Mouse (Mus musculus): ENCODE results near the gene Ranbp17. TPM values are rescaled to one million over a fixed set of nuclear protein-coding genes. Genes with fewer than 3 reads are reported as not detected.

Gene Ranbp17
- polyA plus RNA-seq, 1 experiment from 2014 or later = 1.1 TPM

DNA sequence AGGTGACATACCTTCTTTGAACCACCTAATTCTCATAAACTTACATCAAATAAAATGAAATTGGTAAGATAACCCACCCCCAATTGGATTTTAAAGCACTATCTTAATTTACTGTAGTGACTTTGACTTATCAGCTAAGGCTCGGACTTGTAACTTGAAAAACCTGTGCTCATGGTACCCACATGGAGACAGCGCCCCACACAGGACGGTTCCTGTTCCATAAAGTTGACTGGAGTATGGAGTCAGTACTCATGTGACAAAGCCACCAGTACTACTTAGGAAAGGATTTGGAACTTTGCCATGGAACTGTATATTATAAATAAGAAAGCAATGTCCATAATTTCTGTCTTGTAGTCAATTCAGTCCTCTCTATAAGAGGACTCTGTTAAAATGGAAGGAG, 177.9 kb downstream of the Ranbp17 start:
- no peaks in the 10 kb centered on the region for H3K27me3 ChIP-seq (ENCODE audit: insufficient read depth, low read length)
- TF ChIP-seq CTCF (IDR thresholded peaks at IDR 0.05; ENCODE audit: low read depth) (no peak), EP300 (IDR thresholded peaks at IDR 0.05; ENCODE audit: low read depth) (no peak)
- H3K9me3 ChIP-seq (ENCODE audit: low read length) = no peaks in the 10 kb centered on the region
- ATAC-seq (no peak), DNase-seq (no peak)
- no peak overlapping the region for H3K4me3 ChIP-seq (ENCODE audit: low read depth, low read length)
- H3K36me3 ChIP-seq (replicated peaks; ENCODE audit: insufficient read depth, low read length) = no peaks in the 10 kb centered on the region
- no peak overlapping the region for H3K27ac ChIP-seq (ENCODE audit: low read depth)
- H3K4me2 ChIP-seq (ENCODE audit: low read depth, low read length) = no peak overlapping the region
- 82% methylated on average over 3 of the region's 3 CpGs for WGBS (ENCODE audit: insufficient replicate concordance)
- H3K9ac ChIP-seq (replicated peaks) = no peak overlapping the region
- H3K4me1 ChIP-seq (ENCODE audit: insufficient read depth) = no peaks in the 10 kb centered on the region

DNA sequence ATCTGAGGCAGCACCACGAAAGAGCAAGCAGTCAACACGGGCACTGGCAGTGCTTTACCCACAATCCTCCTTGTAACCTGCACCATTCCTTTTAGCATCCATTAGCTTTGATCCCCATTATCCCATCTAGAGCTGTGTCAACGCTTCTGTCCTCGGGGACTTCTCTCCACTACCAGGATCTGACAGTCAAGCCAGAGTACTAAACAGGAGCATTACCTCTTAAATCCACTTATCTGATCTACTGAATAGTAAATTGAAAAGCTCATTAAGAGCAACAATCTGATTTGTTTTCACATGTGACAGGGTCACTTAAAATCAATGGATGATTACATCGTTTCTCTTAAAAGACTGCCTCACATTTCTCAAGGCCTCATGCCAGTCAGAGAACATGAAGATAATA, 181.4 kb downstream of the Ranbp17 start:
- TF ChIP-seq EP300 (IDR thresholded peaks at IDR 0.05; ENCODE audit: low read depth) (no peak), CTCF (IDR thresholded peaks at IDR 0.05; ENCODE audit: low read depth) (no peak)
- Histone ChIP-seq H3K4me1 (ENCODE audit: insufficient read depth) (no peaks in the 10 kb centered on the region), H3K9ac (replicated peaks) (no peak overlapping the region), H3K27me3 (ENCODE audit: insufficient read depth, low read length) (no peaks in the 10 kb centered on the region), H3K4me2 (ENCODE audit: low read depth, low read length) (no peak overlapping the region), H3K27ac (ENCODE audit: low read depth) (no peak overlapping the region), H3K4me3 (ENCODE audit: low read depth, low read length) (no peak overlapping the region), H3K9me3 (ENCODE audit: low read length) (no peaks in the 10 kb centered on the region), H3K36me3 (replicated peaks; ENCODE audit: insufficient read depth, low read length) (no peaks in the 10 kb centered on the region)
- DNase-seq (no peak), ATAC-seq (no peak)
- 57% methylated on average over 5 of the region's 5 CpGs for WGBS (ENCODE audit: insufficient replicate concordance)

DNA sequence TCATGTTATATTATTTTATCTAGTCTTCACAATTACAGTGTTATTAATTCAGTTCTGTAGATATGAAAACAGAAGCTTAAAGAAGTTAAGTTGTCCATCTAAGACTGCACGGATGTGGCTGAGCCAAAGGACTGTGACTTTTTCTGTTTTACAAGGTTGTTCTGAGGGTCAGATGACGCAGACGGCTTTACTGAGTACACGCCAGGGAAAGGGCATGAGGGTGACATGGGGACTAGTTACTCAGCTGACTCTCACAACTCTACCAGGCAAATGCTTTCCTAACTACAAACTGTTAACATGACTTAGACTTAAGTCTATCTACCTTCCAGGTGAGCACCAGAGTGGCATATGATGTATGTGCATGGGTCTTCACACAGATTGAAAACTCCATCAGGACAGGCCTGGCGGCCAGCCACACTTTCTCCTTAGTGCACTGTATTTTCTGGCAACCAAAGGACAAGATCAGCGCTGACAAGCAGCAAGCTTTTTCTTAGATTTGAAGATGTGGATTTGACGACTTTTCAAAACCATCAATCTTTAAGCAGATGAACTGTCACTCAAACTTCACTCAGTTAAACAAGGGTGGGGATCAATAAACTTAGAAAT, 194.4 kb downstream of the Ranbp17 start:
- no peak overlapping the region for H3K4me3 ChIP-seq (ENCODE audit: low read depth, low read length)
- ATAC-seq (no peak), DNase-seq (no peak)
- no peak for TF ChIP-seq EP300 (IDR thresholded peaks at IDR 0.05; ENCODE audit: low read depth)
- TF ChIP-seq CTCF (IDR thresholded peaks at IDR 0.05; ENCODE audit: low read depth) = no peak
- no peaks in the 10 kb centered on the region for H3K9me3 ChIP-seq (ENCODE audit: low read length)
- no peaks in the 10 kb centered on the region for H3K36me3 ChIP-seq (replicated peaks; ENCODE audit: insufficient read depth, low read length)
- no peaks in the 10 kb centered on the region for H3K4me1 ChIP-seq (ENCODE audit: insufficient read depth)
- H3K4me2 ChIP-seq (ENCODE audit: low read depth, low read length) = no peak overlapping the region
- no peaks in the 10 kb centered on the region for H3K27me3 ChIP-seq (ENCODE audit: insufficient read depth, low read length)
- no peak overlapping the region for H3K9ac ChIP-seq (replicated peaks)
- WGBS (ENCODE audit: insufficient replicate concordance) = 78% methylated on average over 7 of the region's 7 CpGs
- no peak overlapping the region for H3K27ac ChIP-seq (ENCODE audit: low read depth)

- H3K4me3 ChIP-seq (ENCODE audit: low read depth, low read length) = no peak overlapping the region
- H3K4me2 ChIP-seq (ENCODE audit: low read depth, low read length) = no peak overlapping the region
- H3K27ac ChIP-seq (ENCODE audit: low read depth) = no peak overlapping the region
- no peak for DNase-seq
- 77% methylated on average over 4 of the region's 4 CpGs for WGBS (ENCODE audit: insufficient replicate concordance)
- no peak overlapping the region for H3K9ac ChIP-seq (replicated peaks)
- H3K27me3 ChIP-seq (ENCODE audit: insufficient read depth, low read length) = no peaks in the 10 kb centered on the region
- ATAC-seq = no peak
- no peak for TF ChIP-seq CTCF (IDR thresholded peaks at IDR 0.05; ENCODE audit: low read depth)
- no peak for TF ChIP-seq EP300 (IDR thresholded peaks at IDR 0.05; ENCODE audit: low read depth)
- no peaks in the 10 kb centered on the region for H3K4me1 ChIP-seq (ENCODE audit: insufficient read depth)
- no peaks in the 10 kb centered on the region for H3K9me3 ChIP-seq (ENCODE audit: low read length)
- H3K36me3 ChIP-seq (replicated peaks; ENCODE audit: insufficient read depth, low read length) = no peaks in the 10 kb centered on the region
These were observed 204.0 kb downstream of the Ranbp17 start for GRCm38 (mm10) chr11:33309566-33309965.

DNA sequence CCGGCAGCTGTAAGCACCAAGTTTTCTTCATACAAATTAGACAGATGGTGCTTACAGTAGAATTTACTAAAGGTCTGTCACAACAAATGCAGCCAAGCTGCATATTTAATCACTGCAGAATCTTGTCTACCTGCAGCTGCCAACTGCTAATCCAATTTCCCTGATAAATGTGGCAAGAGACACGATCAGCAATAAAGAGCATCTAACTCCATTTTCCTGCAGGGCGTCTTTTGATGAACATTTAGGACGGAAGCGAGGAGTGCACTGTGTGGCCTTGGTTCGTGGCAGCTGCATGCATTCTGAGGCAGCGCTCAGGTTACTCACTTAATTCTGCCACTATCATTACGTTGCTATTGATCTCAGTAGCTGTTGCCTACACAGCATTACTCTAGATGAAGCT, 212.7 kb downstream of the Ranbp17 start:
- Histone ChIP-seq H3K9me3 (ENCODE audit: low read length) (no peaks in the 10 kb centered on the region), H3K36me3 (replicated peaks; ENCODE audit: insufficient read depth, low read length) (no peaks in the 10 kb centered on the region), H3K9ac (replicated peaks) (no peak overlapping the region), H3K4me2 (ENCODE audit: low read depth, low read length) (no peak overlapping the region), H3K27ac (ENCODE audit: low read depth) (no peak overlapping the region), H3K27me3 (ENCODE audit: insufficient read depth, low read length) (no peaks in the 10 kb centered on the region), H3K4me1 (ENCODE audit: insufficient read depth) (no peaks in the 10 kb centered on the region), H3K4me3 (ENCODE audit: low read depth, low read length) (no peak overlapping the region)
- TF ChIP-seq CTCF (IDR thresholded peaks at IDR 0.05; ENCODE audit: low read depth) (no peak), EP300 (IDR thresholded peaks at IDR 0.05; ENCODE audit: low read depth) (no peak)
- DNase-seq = no peak
- no peak for ATAC-seq
- WGBS (ENCODE audit: insufficient replicate concordance) = 82% methylated on average over 8 of the region's 8 CpGs

GRCm38 (mm10) chr11:33299371-33299770, 214.2 kb downstream of the Ranbp17 start:
- Histone ChIP-seq H3K27ac (ENCODE audit: low read depth) (no peak overlapping the region), H3K4me3 (ENCODE audit: low read depth, low read length) (no peak overlapping the region), H3K9me3 (ENCODE audit: low read length) (no peaks in the 10 kb centered on the region), H3K4me2 (ENCODE audit: low read depth, low read length) (no peak overlapping the region), H3K36me3 (replicated peaks; ENCODE audit: insufficient read depth, low read length) (no peaks in the 10 kb centered on the region), H3K27me3 (ENCODE audit: insufficient read depth, low read length) (no peaks in the 10 kb centered on the region), H3K4me1 (ENCODE audit: insufficient read depth) (no peaks in the 10 kb centered on the region), H3K9ac (replicated peaks) (no peak overlapping the region)
- no peak for TF ChIP-seq EP300 (IDR thresholded peaks at IDR 0.05; ENCODE audit: low read depth)
- no peak for DNase-seq
- no peak for ATAC-seq
- WGBS (ENCODE audit: insufficient replicate concordance) = 79% methylated on average over 11 of the region's 11 CpGs

DNA sequence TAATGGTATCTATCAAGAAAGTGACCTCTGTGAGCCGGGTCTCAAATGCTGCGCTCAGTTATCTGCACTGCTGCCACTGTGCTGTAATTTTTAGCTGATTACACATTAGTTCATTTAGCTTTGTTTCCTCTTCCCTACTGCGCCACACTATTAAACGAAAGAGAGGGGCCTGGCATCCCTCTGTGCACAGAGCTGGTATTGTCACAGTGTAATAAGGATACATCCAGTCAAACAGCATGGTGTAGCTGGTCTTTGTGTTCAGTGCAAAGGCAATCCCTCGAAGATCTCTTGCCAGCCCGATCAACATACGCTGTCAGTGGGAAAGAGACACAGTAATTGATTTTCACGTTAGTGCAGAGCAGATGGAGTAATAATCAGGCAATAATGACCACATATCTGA, 216.4 kb downstream of the Ranbp17 start:
- H3K27me3 ChIP-seq (ENCODE audit: insufficient read depth, low read length) = no peaks in the 10 kb centered on the region
- H3K4me1 ChIP-seq (ENCODE audit: insufficient read depth) = no peaks in the 10 kb centered on the region
- H3K4me3 ChIP-seq (ENCODE audit: low read depth, low read length) = no peak overlapping the region
- H3K27ac ChIP-seq (ENCODE audit: low read depth) = no peak overlapping the region
- H3K9ac ChIP-seq (replicated peaks) = no peak overlapping the region
- H3K9me3 ChIP-seq (ENCODE audit: low read length) = no peaks in the 10 kb centered on the region
- ATAC-seq (no peak), DNase-seq (no peak)
- WGBS (ENCODE audit: insufficient replicate concordance) = 84% methylated on average over 8 of the region's 8 CpGs
- TF ChIP-seq CTCF (IDR thresholded peaks at IDR 0.05; ENCODE audit: low read depth) (no peak), EP300 (IDR thresholded peaks at IDR 0.05; ENCODE audit: low read depth) (no peak)
- no peak overlapping the region for H3K4me2 ChIP-seq (ENCODE audit: low read depth, low read length)
- no peaks in the 10 kb centered on the region for H3K36me3 ChIP-seq (replicated peaks; ENCODE audit: insufficient read depth, low read length)

All from liver, postnatal 0 days (tissue).